Mouse (Mus musculus): ENCODE measurements around the gene Mme. TPM values are rescaled to one million over a fixed set of nuclear protein-coding genes. Genes with fewer than 3 reads are reported as not detected.

Mme gene
- polyA plus RNA-seq, 1 experiment from 2014 or later: 11.4 TPM

GRCm38 (mm10) chr3:63390774-63391173 lies 149.4 kb downstream of the Mme start:
- no peak for DNase-seq (ENCODE audit: low spot score)
- Histone ChIP-seq H3K36me3 (no peaks in the 10 kb centered on the region), H3K4me1 (no peaks in the 10 kb centered on the region), H3K27me3 (ENCODE audit: insufficient read depth, poor library complexity, severe bottlenecking) (no peaks in the 10 kb centered on the region), H3K9me3 (no peaks in the 10 kb centered on the region), H3K27ac (no peak overlapping the region), H3K4me3 (no peak overlapping the region)
- WGBS: 77% methylated on average over 2 of the region's 2 CpGs

GRCm38 (mm10) chr3:63391348-63391747 lies 150.0 kb downstream of the Mme start:
- Histone ChIP-seq H3K27me3 (ENCODE audit: insufficient read depth, poor library complexity, severe bottlenecking) (no peaks in the 10 kb centered on the region), H3K4me1 (no peaks in the 10 kb centered on the region), H3K27ac (no peak overlapping the region), H3K9me3 (no peaks in the 10 kb centered on the region), H3K36me3 (no peaks in the 10 kb centered on the region), H3K4me3 (no peak overlapping the region)
- no peak for DNase-seq (ENCODE audit: low spot score)
- WGBS: 69% methylated on average over 2 of the region's 2 CpGs

GRCm38 (mm10) chr3:63394424-63394941 lies 153.1 kb downstream of the Mme start:
- Histone ChIP-seq H3K4me1 (no peaks in the 10 kb centered on the region), H3K27ac (no peak overlapping the region), H3K36me3 (no peaks in the 10 kb centered on the region), H3K9me3 (no peaks in the 10 kb centered on the region), H3K4me3 (no peak overlapping the region), H3K27me3 (ENCODE audit: insufficient read depth, poor library complexity, severe bottlenecking) (no peaks in the 10 kb centered on the region)
- 79% methylated on average over 4 of the region's 4 CpGs for WGBS
- no peak for DNase-seq (ENCODE audit: low spot score)

- WGBS: 89% methylated on average over 4 of the region's 4 CpGs
- no peaks in the 10 kb centered on the region for H3K36me3 ChIP-seq
- no peak overlapping the region for H3K27ac ChIP-seq
- no peaks in the 10 kb centered on the region for H3K27me3 ChIP-seq (ENCODE audit: insufficient read depth, poor library complexity, severe bottlenecking)
- no peaks in the 10 kb centered on the region for H3K4me1 ChIP-seq
- no peak overlapping the region for H3K4me3 ChIP-seq
- DNase-seq (ENCODE audit: low spot score): no peak
- no peaks in the 10 kb centered on the region for H3K9me3 ChIP-seq
Observed at GRCm38 (mm10) chr3:63398171-63398570, 156.8 kb downstream of the Mme start.

GRCm38 (mm10) chr3:63406438-63406837 lies 165.1 kb downstream of the Mme start:
- Histone ChIP-seq H3K4me1 (no peaks in the 10 kb centered on the region), H3K27ac (no peak overlapping the region), H3K9me3 (no peaks in the 10 kb centered on the region), H3K27me3 (ENCODE audit: insufficient read depth, poor library complexity, severe bottlenecking) (no peaks in the 10 kb centered on the region), H3K36me3 (no peaks in the 10 kb centered on the region), H3K4me3 (no peak overlapping the region)
- 85% methylated on average over 3 of the region's 3 CpGs for WGBS
- DNase-seq (ENCODE audit: low spot score): no peak

GRCm38 (mm10) chr3:63411006-63411405 lies 169.7 kb downstream of the Mme start:
- H3K9me3 ChIP-seq: no peaks in the 10 kb centered on the region
- 86% methylated on average over 4 of the region's 4 CpGs for WGBS
- H3K27ac ChIP-seq: no peak overlapping the region
- DNase-seq (ENCODE audit: low spot score): no peak
- no peak overlapping the region for H3K4me3 ChIP-seq
- H3K4me1 ChIP-seq: no peaks in the 10 kb centered on the region
- H3K36me3 ChIP-seq: no peaks in the 10 kb centered on the region
- no peaks in the 10 kb centered on the region for H3K27me3 ChIP-seq (ENCODE audit: insufficient read depth, poor library complexity, severe bottlenecking)

GRCm38 (mm10) chr3:63412220-63412937 lies 171.0 kb downstream of the Mme start:
- no peak for DNase-seq (ENCODE audit: low spot score)
- no peaks in the 10 kb centered on the region for H3K9me3 ChIP-seq
- 72% methylated on average over 6 of the region's 6 CpGs for WGBS
- no peaks in the 10 kb centered on the region for H3K27me3 ChIP-seq (ENCODE audit: insufficient read depth, poor library complexity, severe bottlenecking)
- H3K36me3 ChIP-seq: no peaks in the 10 kb centered on the region
- no peak overlapping the region for H3K4me3 ChIP-seq
- no peaks in the 10 kb centered on the region for H3K4me1 ChIP-seq
- H3K27ac ChIP-seq: no peak overlapping the region

GRCm38 (mm10) chr3:63413046-63413911 lies 171.9 kb downstream of the Mme start:
- 77% methylated on average over 6 of the region's 6 CpGs for WGBS
- no peaks in the 10 kb centered on the region for H3K27me3 ChIP-seq (ENCODE audit: insufficient read depth, poor library complexity, severe bottlenecking)
- DNase-seq (ENCODE audit: low spot score): no peak
- H3K27ac ChIP-seq: no peak overlapping the region
- H3K9me3 ChIP-seq: no peaks in the 10 kb centered on the region
- no peaks in the 10 kb centered on the region for H3K4me1 ChIP-seq
- H3K36me3 ChIP-seq: no peaks in the 10 kb centered on the region
- no peak overlapping the region for H3K4me3 ChIP-seq

GRCm38 (mm10) chr3:63417284-63417683 lies 175.9 kb downstream of the Mme start:
- no peak for DNase-seq (ENCODE audit: low spot score)
- no peaks in the 10 kb centered on the region for H3K36me3 ChIP-seq
- no peak overlapping the region for H3K4me3 ChIP-seq
- no peak overlapping the region for H3K27ac ChIP-seq
- no peaks in the 10 kb centered on the region for H3K27me3 ChIP-seq (ENCODE audit: insufficient read depth, poor library complexity, severe bottlenecking)
- H3K4me1 ChIP-seq: no peaks in the 10 kb centered on the region
- 79% methylated on average over 1 of the region's 1 CpGs for WGBS
- H3K9me3 ChIP-seq: no peaks in the 10 kb centered on the region

GRCm38 (mm10) chr3:63417758-63418157 lies 176.4 kb downstream of the Mme start:
- Histone ChIP-seq H3K27ac (no peak overlapping the region), H3K9me3 (no peaks in the 10 kb centered on the region), H3K36me3 (no peaks in the 10 kb centered on the region), H3K4me1 (no peaks in the 10 kb centered on the region), H3K27me3 (ENCODE audit: insufficient read depth, poor library complexity, severe bottlenecking) (no peaks in the 10 kb centered on the region), H3K4me3 (no peak overlapping the region)
- no peak for DNase-seq (ENCODE audit: low spot score)

GRCm38 (mm10) chr3:63423552-63423951 lies 182.2 kb downstream of the Mme start:
- DNase-seq (ENCODE audit: low spot score): no peak
- no peaks in the 10 kb centered on the region for H3K36me3 ChIP-seq

More at GRCm38 (mm10) chr3:63423552-63423951, 182.2 kb downstream of the Mme start:
- no peaks in the 10 kb centered on the region for H3K27me3 ChIP-seq (ENCODE audit: insufficient read depth, poor library complexity, severe bottlenecking)
- no peak overlapping the region for H3K27ac ChIP-seq
- H3K9me3 ChIP-seq: no peaks in the 10 kb centered on the region
- H3K4me1 ChIP-seq: no peaks in the 10 kb centered on the region
- no peak overlapping the region for H3K4me3 ChIP-seq

Measured in heart, embryonic 10.5 days (tissue).